Mouse (Mus musculus) ES-Bruce4 (cell line): ENCODE measurements around the gene Slc12a1. TPM values are rescaled to one million over a fixed set of nuclear protein-coding genes. Genes with fewer than 3 reads are reported as not detected.
"Not testable (repeated sequence)": the region's sequence is repeated elsewhere in the genome, so short reads cannot be mapped to it uniquely, and the experiment has no call there.

Source experiments
- H3K27ac ChIP-seq: 2 replicates; pipeline ENCODE4 v1.5.1; 2012; ENCODE audit warnings: low read length, inconsistent platforms; ENCODE audit not compliant: insufficient read depth
- H3K27me3 ChIP-seq: 2 replicates; pipeline ENCODE4 v1.6.1; 2012; ENCODE audit warnings: mild to moderate bottlenecking, low read length, inconsistent platforms; ENCODE audit not compliant: control insufficient read depth, poor library complexity, insufficient read depth, severe bottlenecking
- H3K36me3 ChIP-seq: 2 replicates; pipeline ENCODE4 v1.6.1; 2012; ENCODE audit warnings: inconsistent platforms, mild to moderate bottlenecking, low read length, moderate library complexity; ENCODE audit not compliant: control insufficient read depth, poor library complexity, insufficient read depth, severe bottlenecking
- H3K4me1 ChIP-seq: one replicate; pipeline ENCODE4 v1.8.1; 2011; ENCODE audit warnings: low read length; ENCODE audit not compliant: control insufficient read depth, insufficient read depth
- H3K4me3 ChIP-seq: 2 replicates; pipeline ENCODE4 v1.5.1; 2011; ENCODE audit warnings: low read depth, mild to moderate bottlenecking, low read length
- H3K9ac ChIP-seq: 2 replicates; pipeline ENCODE4 v1.6.1; 2012; ENCODE audit warnings: low read depth, mild to moderate bottlenecking, inconsistent platforms; ENCODE audit not compliant: poor library complexity, severe bottlenecking
- H3K9me3 ChIP-seq: replicated peaks from 2 replicates; pipeline ENCODE4 v1.6.1; 2012; ENCODE audit warnings: mild to moderate bottlenecking, low read length, inconsistent platforms; ENCODE audit not compliant: control insufficient read depth, poor library complexity, insufficient read depth, severe bottlenecking
- CTCF ChIP-seq: IDR thresholded peaks from one replicate; pipeline ENCODE4 v1.8.1; 2011; ENCODE audit warnings: low read depth, low read length
- EP300 ChIP-seq: IDR thresholded peaks from 2 replicates; pipeline ENCODE4 v1.6.1; 2011; ENCODE audit warnings: low read depth, low read length; ENCODE audit not compliant: insufficient read depth
- POLR2A ChIP-seq: IDR thresholded peaks from one replicate; pipeline ENCODE4 v1.8.1; 2011; ENCODE audit warnings: low read length; ENCODE audit not compliant: insufficient read depth
- polyA plus RNA-seq: library from polyadenylated mRNA; stranded (reverse); fragments of >200 nt; gene quantifications from 2 replicates; pipeline ENCODE4 v1.2.4, GENCODE M21; 2011; ENCODE audit warnings: low read depth; ENCODE audit not compliant: missing spikeins, insufficient read depth, insufficient read length

The Slc12a1 gene
- polyA plus RNA-seq = not detected in 2 replicates

GRCm38 (mm10) chr2:125152388-125152787, at the start of gene Slc12a1:
Slc12a1 (plus strand) TSS chr2:125152505.
- H3K36me3 ChIP-seq = no peaks in the 10 kb centered on the region
- H3K4me3 ChIP-seq = no peak within 1 kb of the TSS
- no peaks in the 10 kb centered on the region for H3K4me1 ChIP-seq
- H3K9ac ChIP-seq = no peak within 1 kb of the TSS
- no peaks in the 10 kb centered on the region; the same call in 1 of the 2 replicates for H3K27me3 ChIP-seq
- no peaks in the 10 kb centered on the region; the same call in 1 of the 2 replicates for H3K9me3 ChIP-seq
- no peak within 1 kb of the TSS for H3K27ac ChIP-seq
- TF ChIP-seq EP300 = no peak
- TF ChIP-seq POLR2A = no peak
- no peak for TF ChIP-seq CTCF

GRCm38 (mm10) chr2:125104491-125104890, 47.8 kb upstream of the Slc12a1 start:
- H3K36me3 ChIP-seq = peaks cover 58% of the 10 kb centered on the region
- not testable (repeated sequence) for H3K27ac ChIP-seq, H3K4me3 ChIP-seq, H3K4me1 ChIP-seq, H3K27me3 ChIP-seq, H3K9ac ChIP-seq
- peaks cover 62% of the 10 kb centered on the region for H3K9me3 ChIP-seq

GRCm38 (mm10) chr2:125106536-125106935, 45.8 kb upstream of the Slc12a1 start:
- not testable (repeated sequence) for H3K27me3 ChIP-seq, H3K4me1 ChIP-seq, H3K9ac ChIP-seq, H3K4me3 ChIP-seq
- peaks cover 67% of the 10 kb centered on the region for H3K9me3 ChIP-seq
- 0 out of 2 replicates have a peak overlapping the region, but pooled peaks have one; percentile 59 for H3K27ac ChIP-seq
- H3K36me3 ChIP-seq = peaks cover 57% of the 10 kb centered on the region

- peaks cover 1% of the 10 kb centered on the region for H3K4me1 ChIP-seq
- TF ChIP-seq EP300 = no peak
- TF ChIP-seq POLR2A = no peak
- TF ChIP-seq CTCF = no peak
Measured at GRCm38 (mm10) chr2:125119381-125120110, 32.8 kb upstream of the Slc12a1 start.

GRCm38 (mm10) chr2:125122288-125122623, 30.0 kb upstream of the Slc12a1 start:
- Histone ChIP-seq H3K27ac (no peak overlapping the region), H3K9me3 (no peaks in the 10 kb centered on the region), H3K36me3 (peaks cover 4% of the 10 kb centered on the region; the same call in 1 of the 2 replicates), H3K4me3 (peak overlapping the region; percentile 97), H3K27me3 (no peaks in the 10 kb centered on the region), H3K9ac (peak overlapping the region; percentile 96), H3K4me1 (peaks cover 1% of the 10 kb centered on the region)
- no peak for TF ChIP-seq EP300
- no peak for TF ChIP-seq POLR2A
- TF ChIP-seq CTCF = no peak

More at GRCm38 (mm10) chr2:125119381-125120110, 32.8 kb upstream of the Slc12a1 start:
- no peak overlapping the region for H3K4me3 ChIP-seq
- H3K27ac ChIP-seq = peak overlapping the region; percentile 69
- H3K9ac ChIP-seq = peak overlapping the region; percentile 40; the same call in 1 of the 2 replicates
- H3K27me3 ChIP-seq = no peaks in the 10 kb centered on the region
- no peaks in the 10 kb centered on the region for H3K9me3 ChIP-seq
- H3K36me3 ChIP-seq = peaks cover 26% of the 10 kb centered on the region

GRCm38 (mm10) chr2:125122624-125123476, 29.5 kb upstream of the Slc12a1 start:
- Histone ChIP-seq H3K4me1 (peaks cover 1% of the 10 kb centered on the region), H3K36me3 (peaks cover 4% of the 10 kb centered on the region; the same call in 1 of the 2 replicates), H3K4me3 (peak overlapping the region; percentile 97), H3K27me3 (no peaks in the 10 kb centered on the region), H3K9ac (peak overlapping the region; percentile 96), H3K27ac (peak overlapping the region; percentile 49), H3K9me3 (no peaks in the 10 kb centered on the region)
- TF ChIP-seq CTCF (no peak), EP300 (no peak)
